Mouse (Mus musculus) kidney, embryonic 15.5 days (tissue): ENCODE results near the gene Ccne1. TPM values are rescaled to one million over a fixed set of nuclear protein-coding genes. Genes with fewer than 3 reads are reported as not detected.
A peak's percentile ranks its signal among the peaks of the same experiment; 100 is the strongest.

Experiments used
- ATAC-seq: fragments of 200-750 bp; cut with Nextera tagmentation; replicated peaks from 2 replicates; pipeline ENCODE4 v1.8.0; 2017; ENCODE audit warnings: moderate TSS enrichment; ENCODE audit not compliant: low FRiP score
- H3K27ac ChIP-seq: fragments of 300-500 bp; sonication (generic); 2 replicates; pipeline ENCODE4 v1.5.1; 2015; ENCODE audit warnings: mild to moderate bottlenecking, inconsistent platforms
- H3K27me3 ChIP-seq: fragments of 300-500 bp; sonication (generic); 2 replicates; pipeline ENCODE4 v1.6.1; 2015; ENCODE audit warnings: inconsistent platforms
- H3K36me3 ChIP-seq: fragments of 300-500 bp; sonication (generic); 2 replicates; pipeline ENCODE4 v1.6.1; 2015; ENCODE audit warnings: inconsistent platforms
- H3K4me1 ChIP-seq: fragments of 300-500 bp; sonication (generic); 2 replicates; pipeline ENCODE4 v1.6.1; 2015; ENCODE audit warnings: inconsistent platforms
- H3K4me2 ChIP-seq: fragments of 300-500 bp; sonication (generic); 2 replicates; pipeline ENCODE4 v1.6.1; 2015; ENCODE audit warnings: moderate library complexity, mild to moderate bottlenecking, inconsistent platforms
- H3K4me3 ChIP-seq: fragments of 300-500 bp; sonication (generic); replicated peaks from 2 replicates; pipeline ENCODE4 v1.5.1; 2015; ENCODE audit warnings: mild to moderate bottlenecking, inconsistent platforms
- H3K9ac ChIP-seq: fragments of 300-500 bp; sonication (generic); 2 replicates; pipeline ENCODE4 v1.6.1; 2015; ENCODE audit warnings: mild to moderate bottlenecking, inconsistent platforms
- H3K9me3 ChIP-seq: fragments of 300-500 bp; sonication (generic); replicated peaks from 2 replicates; pipeline ENCODE4 v1.6.1; 2016; ENCODE audit warnings: inconsistent platforms
- WGBS: fragments of 180-500 bp; shearing (Covaris S2); methylation state at CpG from one replicate; pipeline ENCODE4 v1.1.7; 2015; ENCODE audit warnings: mixed read lengths; 5-methylcytosine and 5-hydroxymethylcytosine counted together
- polyA plus RNA-seq: library from polyadenylated mRNA; unstranded; fragments of >200 nt; fragmentation: Nextera tagmentation; extraction: Ambion mirVana; gene quantifications from 2 replicates; pipeline ENCODE4 v1.2.1, GENCODE M21; 2015

The Ccne1 gene
- polyA plus RNA-seq, 1 experiment from 2014 or later: 65.9 TPM

DNA sequence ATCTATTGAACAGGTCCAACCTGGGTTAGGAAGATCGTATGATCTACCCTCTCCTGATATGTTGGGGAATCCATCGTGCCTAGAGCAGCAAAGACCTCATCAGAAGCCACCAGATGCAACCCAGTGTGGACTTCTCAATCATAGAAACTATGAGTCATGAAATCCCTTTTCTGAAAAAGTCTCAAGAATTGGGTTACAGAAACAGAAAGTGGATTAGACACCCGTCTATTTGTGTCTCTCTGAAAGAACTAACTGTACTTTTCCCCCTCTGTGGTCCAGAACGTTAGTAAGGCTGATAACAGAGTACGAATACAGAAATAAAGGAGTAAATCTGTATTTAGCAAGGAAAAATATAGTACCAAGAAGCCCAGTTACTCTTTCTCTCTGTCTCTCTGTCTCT lies 36.3 kb downstream of the Ccne1 start:
- H3K27ac ChIP-seq: no peak overlapping the region
- peaks cover 6% of the 10 kb centered on the region for H3K4me1 ChIP-seq
- H3K4me3 ChIP-seq: no peak overlapping the region
- WGBS: 76% methylated on average over 5 of the region's 5 CpGs
- H3K9ac ChIP-seq: no peak overlapping the region
- H3K4me2 ChIP-seq: no peak overlapping the region
- ATAC-seq: no peak
- H3K36me3 ChIP-seq: no peaks in the 10 kb centered on the region
- H3K27me3 ChIP-seq: peaks cover 22% of the 10 kb centered on the region
- no peaks in the 10 kb centered on the region for H3K9me3 ChIP-seq

DNA sequence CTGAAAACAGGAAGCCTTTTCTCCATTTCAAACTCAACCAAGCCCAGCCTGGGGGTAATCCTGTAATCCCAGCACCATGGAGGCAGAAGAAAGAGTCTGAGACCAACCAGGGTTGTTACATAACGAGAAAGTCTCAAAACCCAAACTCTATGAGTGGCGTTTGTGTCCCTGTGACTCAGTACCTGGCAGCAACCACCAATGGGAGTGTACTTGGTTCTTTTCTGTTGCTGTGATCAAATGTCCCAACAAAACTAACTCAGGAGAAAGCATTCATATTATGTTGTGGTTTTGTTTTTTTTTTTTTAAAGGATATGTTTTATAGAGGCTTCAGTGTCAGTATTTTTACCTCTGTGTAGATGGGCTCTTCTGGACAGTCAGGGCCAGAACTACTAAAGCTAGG lies 36.7 kb downstream of the Ccne1 start:
- H3K4me3 ChIP-seq: no peak overlapping the region
- H3K9me3 ChIP-seq: no peaks in the 10 kb centered on the region
- no peak overlapping the region for H3K9ac ChIP-seq
- no peak for ATAC-seq
- H3K36me3 ChIP-seq: no peaks in the 10 kb centered on the region
- 55% methylated on average over 2 of the region's 2 CpGs for WGBS
- H3K4me1 ChIP-seq: peaks cover 6% of the 10 kb centered on the region
- peaks cover 21% of the 10 kb centered on the region for H3K27me3 ChIP-seq
- no peak overlapping the region for H3K4me2 ChIP-seq
- H3K27ac ChIP-seq: no peak overlapping the region

DNA sequence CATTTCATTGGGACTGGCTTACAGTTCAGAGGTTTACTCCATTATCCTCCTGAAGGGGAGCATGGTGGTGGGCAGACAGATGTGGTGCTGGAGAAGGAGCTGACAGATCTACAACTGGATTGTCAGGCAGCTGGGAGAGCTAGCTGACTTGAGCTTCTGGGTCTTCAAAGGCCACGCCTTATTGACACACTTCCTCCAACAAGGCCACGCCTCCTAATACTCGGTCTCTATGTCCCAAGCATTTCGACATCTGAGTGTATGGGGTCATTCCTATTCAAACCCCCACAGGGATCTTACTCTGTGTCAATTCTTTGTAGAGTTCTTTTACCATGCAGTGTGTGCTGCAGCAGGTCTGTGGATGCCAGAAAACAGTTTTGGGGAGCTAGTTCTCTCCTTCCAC lies 42.9 kb downstream of the Ccne1 start:
- Histone ChIP-seq H3K4me3 (no peak overlapping the region), H3K27me3 (no peaks in the 10 kb centered on the region), H3K27ac (no peak overlapping the region), H3K4me1 (peaks cover 7% of the 10 kb centered on the region), H3K4me2 (no peak overlapping the region), H3K36me3 (no peaks in the 10 kb centered on the region), H3K9ac (no peak overlapping the region), H3K9me3 (no peaks in the 10 kb centered on the region)
- ATAC-seq: no peak
- WGBS: 51% methylated on average over 4 of the region's 4 CpGs

DNA sequence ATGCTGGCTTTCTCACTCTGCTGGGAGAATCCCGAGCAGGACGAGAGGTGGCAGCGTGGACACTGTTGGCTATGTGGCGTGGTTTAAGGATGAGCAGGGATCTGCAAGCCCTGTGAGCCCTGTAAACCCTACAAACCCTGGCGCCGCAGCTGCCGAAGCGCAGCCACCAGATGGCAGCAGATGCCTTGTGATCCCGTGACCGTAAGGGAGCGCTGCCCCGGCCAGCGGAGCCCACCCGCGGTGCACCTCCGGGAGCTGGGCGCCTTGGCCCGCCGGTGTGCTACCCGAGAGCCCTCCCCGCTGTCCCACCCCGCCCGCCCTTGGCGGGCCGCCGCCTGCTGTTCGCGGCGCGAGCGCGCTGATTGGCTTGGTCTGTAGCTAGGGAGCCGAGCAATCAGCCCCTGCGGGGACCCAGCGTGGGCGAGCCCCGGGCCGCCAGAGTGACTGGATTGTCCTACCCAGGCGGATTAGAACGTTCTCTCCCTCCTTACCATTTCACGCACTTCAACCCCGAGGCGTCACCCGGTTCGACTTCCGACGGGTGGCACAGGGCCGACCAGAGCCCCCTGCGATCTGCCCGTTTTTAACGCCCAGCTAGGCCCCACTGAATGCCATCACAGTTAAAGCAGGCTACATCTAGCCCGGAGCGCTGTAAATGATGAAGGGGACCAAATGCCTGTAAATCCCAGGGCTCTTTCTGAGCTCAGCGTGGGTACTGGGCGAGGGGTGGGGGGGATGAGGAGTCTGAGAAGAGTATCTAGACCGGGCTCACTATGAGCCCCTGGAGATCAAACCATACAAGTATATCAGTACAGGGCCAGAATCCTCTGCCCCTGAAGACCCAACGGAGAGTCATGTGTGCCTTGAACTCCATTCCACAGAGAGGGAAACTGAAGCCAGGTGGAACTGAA lies 46.0 kb downstream of the Ccne1 start:
- WGBS: under 1% methylated on average over 57 of the region's 57 CpGs
- peak overlapping the region; percentile 68 for H3K9ac ChIP-seq

DNA sequence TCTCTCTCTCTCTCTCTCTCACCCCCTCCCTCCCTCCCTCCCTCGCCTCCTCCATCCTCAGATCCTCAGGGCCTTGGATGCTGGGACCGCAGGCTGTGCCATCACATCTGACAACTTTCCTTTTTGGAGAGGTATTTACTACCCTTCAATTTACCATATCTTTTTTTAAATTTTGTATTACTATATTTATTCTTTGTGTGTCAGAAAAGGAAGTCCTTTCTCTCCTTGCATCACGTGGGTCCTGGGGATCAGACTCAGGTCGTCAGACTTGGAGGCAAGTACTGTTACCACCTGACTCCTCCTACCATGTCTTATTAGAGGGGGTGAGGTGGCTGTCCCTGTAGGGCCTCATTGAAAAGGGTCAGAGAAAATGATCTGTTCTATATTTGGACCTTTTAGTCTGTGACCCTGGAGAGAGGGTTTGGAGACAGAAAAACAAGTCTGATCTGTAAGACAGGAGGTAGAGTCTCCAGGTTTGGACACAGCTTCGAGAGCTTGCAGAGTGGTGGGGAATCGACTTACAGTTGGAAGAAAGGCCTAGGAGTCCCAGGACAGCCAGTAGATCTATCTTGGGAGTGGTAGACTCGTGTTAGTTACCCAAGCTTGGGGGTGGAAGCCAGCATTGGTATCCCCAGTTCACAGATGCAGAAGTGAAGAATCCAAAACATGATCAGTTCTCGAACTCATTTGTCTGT lies 47.6 kb downstream of the Ccne1 start:
- no peak overlapping the region for H3K4me2 ChIP-seq
- no peak overlapping the region for H3K9ac ChIP-seq
- H3K27me3 ChIP-seq: no peaks in the 10 kb centered on the region
- peaks cover 7% of the 10 kb centered on the region for H3K4me1 ChIP-seq
- H3K4me3 ChIP-seq: no peak overlapping the region
- no peak for ATAC-seq
- 73% methylated on average over 8 of the region's 8 CpGs for WGBS
- H3K36me3 ChIP-seq: no peaks in the 10 kb centered on the region
- no peaks in the 10 kb centered on the region for H3K9me3 ChIP-seq
- no peak overlapping the region for H3K27ac ChIP-seq

More for the DNA sequence above, 46.0 kb downstream of the Ccne1 start:
- peak overlapping the region; percentile 56 for H3K4me3 ChIP-seq
- no peaks in the 10 kb centered on the region for H3K27me3 ChIP-seq
- peak overlapping the region; percentile 51 for H3K27ac ChIP-seq
- H3K4me1 ChIP-seq: peaks cover 7% of the 10 kb centered on the region
- no peaks in the 10 kb centered on the region for H3K36me3 ChIP-seq
- peak; percentile 93 for ATAC-seq
- no peaks in the 10 kb centered on the region for H3K9me3 ChIP-seq
- peak overlapping the region; percentile 95 for H3K4me2 ChIP-seq

DNA sequence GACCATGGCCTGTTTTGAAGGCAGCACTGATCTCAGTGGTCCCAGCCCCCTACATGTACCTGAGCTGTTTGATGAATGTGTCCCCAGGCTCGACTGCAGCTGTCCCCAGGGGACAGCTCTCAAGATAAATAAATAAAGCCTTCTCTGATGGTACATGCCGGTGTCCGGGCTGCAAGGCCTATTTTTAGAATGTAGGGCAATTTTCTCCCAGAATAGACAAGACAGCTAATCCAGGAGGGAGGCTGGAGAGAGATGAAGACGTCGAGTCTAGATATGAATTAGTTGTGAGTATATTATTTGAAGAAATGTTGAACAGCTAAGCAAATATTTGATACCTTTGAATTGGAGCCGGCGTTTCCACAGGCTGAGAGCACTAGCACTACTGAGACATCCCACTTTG lies 48.2 kb downstream of the Ccne1 start:
- no peak overlapping the region for H3K4me2 ChIP-seq
- peaks cover 7% of the 10 kb centered on the region for H3K4me1 ChIP-seq
- H3K9me3 ChIP-seq: no peaks in the 10 kb centered on the region
- no peaks in the 10 kb centered on the region for H3K36me3 ChIP-seq
- no peaks in the 10 kb centered on the region for H3K27me3 ChIP-seq
- H3K9ac ChIP-seq: no peak overlapping the region
- ATAC-seq: no peak
- 53% methylated on average over 7 of the region's 7 CpGs for WGBS
- H3K4me3 ChIP-seq: no peak overlapping the region
- H3K27ac ChIP-seq: no peak overlapping the region

DNA sequence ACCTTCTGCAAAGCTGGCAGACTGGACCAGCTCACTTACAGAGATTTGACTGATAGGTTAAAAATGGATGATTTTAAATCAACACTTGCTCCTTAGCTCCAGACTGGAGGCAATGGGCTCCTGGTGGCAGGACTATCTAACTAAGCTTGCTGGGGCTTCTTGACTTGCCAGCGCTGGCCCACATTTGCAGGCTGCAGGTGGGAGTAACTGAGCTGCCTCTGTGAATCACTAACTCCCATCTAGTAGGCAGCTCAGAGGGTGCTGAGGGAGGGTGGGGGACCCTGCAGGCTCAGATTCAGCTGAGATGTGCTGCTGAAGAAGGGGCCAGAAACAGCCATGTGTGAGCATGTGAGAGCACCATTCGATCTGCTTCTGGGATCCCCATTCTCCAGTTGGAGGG lies 51.3 kb downstream of the Ccne1 start:
- Histone ChIP-seq H3K4me1 (peaks cover 3% of the 10 kb centered on the region), H3K27ac (no peak overlapping the region), H3K4me2 (no peak overlapping the region), H3K9me3 (no peaks in the 10 kb centered on the region), H3K27me3 (no peaks in the 10 kb centered on the region), H3K4me3 (no peak overlapping the region), H3K36me3 (no peaks in the 10 kb centered on the region), H3K9ac (no peak overlapping the region)
- 65% methylated on average over 2 of the region's 2 CpGs for WGBS
- ATAC-seq: no peak

DNA sequence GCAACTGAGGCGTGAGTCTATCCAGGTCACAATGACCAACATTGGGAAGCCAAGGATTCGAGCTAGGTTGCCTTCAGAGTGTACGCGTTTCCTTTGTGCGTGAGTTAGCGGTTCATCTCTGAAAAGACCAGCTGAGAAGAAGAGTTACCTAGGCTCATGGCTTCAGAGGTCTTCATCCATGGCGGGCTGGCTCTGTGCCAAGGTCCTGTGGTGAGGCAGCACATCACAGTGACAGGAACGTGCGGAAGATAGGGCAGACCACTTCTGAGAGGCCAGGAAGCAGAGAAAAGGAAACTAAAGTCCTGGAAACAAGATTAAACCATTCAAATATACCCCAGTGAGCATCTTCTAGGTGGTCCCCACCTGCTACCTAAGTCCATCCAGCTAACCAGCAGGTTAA lies 53.1 kb downstream of the Ccne1 start:
- Histone ChIP-seq H3K4me1 (no peaks in the 10 kb centered on the region), H3K9me3 (no peaks in the 10 kb centered on the region), H3K27ac (no peak overlapping the region), H3K4me3 (no peak overlapping the region), H3K36me3 (no peaks in the 10 kb centered on the region), H3K4me2 (no peak overlapping the region), H3K27me3 (no peaks in the 10 kb centered on the region), H3K9ac (no peak overlapping the region)
- no peak for ATAC-seq
- WGBS: 93% methylated on average over 9 of the region's 9 CpGs

Other genes with a start within 250 kb of the Ccne1 start
- gene Uri1, start 84.0 kb downstream of the Ccne1 start, polyA plus RNA-seq: 50.5 and 52.2 TPM in 2 replicates
- 14.5 and 17.4 TPM in 2 replicates for gene 1600014C10Rik, start 75.7 kb upstream of the Ccne1 start, polyA plus RNA-seq
- 5.0 and 5.4 TPM in 2 replicates for gene Plekhf1, start 120.5 kb upstream of the Ccne1 start, polyA plus RNA-seq
- gene Pop4, start 163.9 kb upstream of the Ccne1 start, polyA plus RNA-seq: 64.8 and 66.3 TPM in 2 replicates